Mouse (Mus musculus) E14TG2a.4 (cell line): ENCODE data around the gene Slc35e3.
"Not testable (repeated sequence)": the region's sequence is repeated elsewhere in the genome, so short reads cannot be mapped to it uniquely, and the experiment has no call there.

ENCODE experiments used
- H3K27me3 ChIP-seq: 2 replicates; pipeline ENCODE4 v1.6.1; 2014; ENCODE audit warnings: low read length, control low read depth; ENCODE audit not compliant: insufficient read depth
- H3K36me3 ChIP-seq: 2 replicates; pipeline ENCODE4 v1.6.1; 2014; ENCODE audit warnings: low read length, control low read depth; ENCODE audit not compliant: insufficient read depth
- H3K4me1 ChIP-seq: replicated peaks from 2 replicates; pipeline ENCODE4 v1.6.1; 2014; ENCODE audit warnings: low read depth, low read length, control low read depth
- H3K4me3 ChIP-seq: replicated peaks from 2 replicates; pipeline ENCODE4 v1.5.1; 2014; ENCODE audit warnings: mild to moderate bottlenecking, low read length
- H3K9me3 ChIP-seq: 2 replicates; pipeline ENCODE4 v1.6.1; 2014; ENCODE audit warnings: low read length, control low read depth
- CTCF ChIP-seq: conservative IDR thresholded peaks from 2 replicates; pipeline ENCODE4 v1.5.1; 2014; ENCODE audit warnings: low read length
- NANOG ChIP-seq: IDR thresholded peaks from 2 replicates; pipeline ENCODE4 v1.6.1; 2014; ENCODE audit warnings: borderline replicate concordance, low read length, mixed read lengths
- POU5F1 ChIP-seq: IDR thresholded peaks from 2 replicates; pipeline ENCODE4 v1.6.1; 2014; ENCODE audit warnings: low read length, borderline replicate concordance

The Slc35e3 gene

DNA sequence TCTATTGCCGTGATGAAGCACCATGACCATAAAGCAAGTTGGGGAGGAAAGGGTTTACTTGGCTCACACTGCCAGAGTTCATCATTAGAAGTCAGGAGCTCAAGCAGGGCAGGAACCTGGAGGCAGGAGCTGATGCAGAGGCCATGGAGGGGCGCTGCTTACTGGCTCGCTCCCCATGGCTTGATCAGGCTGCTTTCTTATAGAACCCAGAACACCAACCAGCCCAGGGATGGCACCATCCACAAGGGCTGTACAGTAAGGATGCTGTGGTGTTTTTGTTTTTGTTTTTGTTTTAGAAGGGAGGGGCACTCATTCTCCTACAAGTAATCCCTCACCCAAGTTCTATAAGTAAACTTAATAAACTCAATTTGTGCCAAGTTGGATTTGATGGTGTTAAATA lies 29.5 kb downstream of the Slc35e3 start:
- Histone ChIP-seq H3K27me3 (no peaks in the 10 kb centered on the region), H3K4me3 (no peak overlapping the region), H3K9me3 (no peaks in the 10 kb centered on the region), H3K4me1 (peaks cover 80% of the 10 kb centered on the region), H3K36me3 (no peaks in the 10 kb centered on the region)
- no peak for TF ChIP-seq CTCF
- no peak for TF ChIP-seq NANOG
- TF ChIP-seq POU5F1, result no peak

DNA sequence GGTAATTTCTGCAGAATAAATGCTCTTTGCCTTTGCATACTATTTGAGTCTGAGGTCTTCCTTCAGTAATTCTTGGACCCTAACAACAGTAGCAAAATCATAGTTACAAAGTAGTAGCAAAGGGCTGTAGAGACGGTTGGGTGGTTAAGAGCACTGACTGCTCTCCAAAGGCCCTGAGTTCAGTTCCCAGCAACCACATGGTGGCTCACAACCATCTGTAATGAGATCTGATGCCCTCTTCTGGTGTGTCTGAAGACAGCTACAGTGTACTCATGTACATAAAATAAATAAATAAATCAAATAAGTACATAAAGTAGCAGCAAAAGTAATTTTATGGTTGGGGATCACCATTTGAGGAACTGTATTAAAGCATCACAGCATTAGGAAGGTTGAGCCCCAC lies 30.5 kb downstream of the Slc35e3 start:
- not testable (repeated sequence) for H3K36me3 ChIP-seq, H3K27me3 ChIP-seq, H3K9me3 ChIP-seq, H3K4me3 ChIP-seq
- peaks cover 81% of the 10 kb centered on the region for H3K4me1 ChIP-seq

DNA sequence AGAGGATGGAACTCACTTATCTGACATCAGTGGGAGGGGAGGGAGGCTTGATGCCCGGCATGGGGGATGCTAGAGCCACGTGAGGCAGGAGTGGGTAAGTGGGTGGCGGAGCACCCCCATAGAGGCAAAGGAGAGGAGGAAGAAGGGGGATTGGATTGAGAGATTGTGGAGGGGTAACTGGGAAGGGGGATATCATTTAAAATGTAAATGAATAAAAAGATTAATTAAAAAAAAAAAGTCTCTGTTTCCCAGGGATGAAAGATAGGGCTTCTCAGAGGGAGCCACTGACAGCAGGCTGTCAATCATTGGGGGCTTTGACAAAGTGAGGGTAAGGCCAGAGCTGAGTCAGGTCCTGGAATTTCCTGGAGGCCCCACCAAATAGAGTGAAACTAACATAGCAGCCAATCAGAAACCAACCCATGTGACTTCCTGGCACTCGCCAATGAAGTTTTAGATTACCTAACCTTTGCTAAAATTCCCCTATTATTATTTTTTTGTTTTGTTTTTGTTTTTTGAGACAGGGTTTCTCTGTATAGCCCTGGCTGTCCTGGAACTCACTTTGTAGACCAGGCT lies 31.2 kb downstream of the Slc35e3 start:
- Histone ChIP-seq H3K27me3 (no peaks in the 10 kb centered on the region), H3K36me3 (no peaks in the 10 kb centered on the region), H3K4me3 (no peak overlapping the region), H3K4me1 (peaks cover 79% of the 10 kb centered on the region), H3K9me3 (no peaks in the 10 kb centered on the region)
- TF ChIP-seq NANOG (no peak), POU5F1 (no peak), CTCF (no peak)

DNA sequence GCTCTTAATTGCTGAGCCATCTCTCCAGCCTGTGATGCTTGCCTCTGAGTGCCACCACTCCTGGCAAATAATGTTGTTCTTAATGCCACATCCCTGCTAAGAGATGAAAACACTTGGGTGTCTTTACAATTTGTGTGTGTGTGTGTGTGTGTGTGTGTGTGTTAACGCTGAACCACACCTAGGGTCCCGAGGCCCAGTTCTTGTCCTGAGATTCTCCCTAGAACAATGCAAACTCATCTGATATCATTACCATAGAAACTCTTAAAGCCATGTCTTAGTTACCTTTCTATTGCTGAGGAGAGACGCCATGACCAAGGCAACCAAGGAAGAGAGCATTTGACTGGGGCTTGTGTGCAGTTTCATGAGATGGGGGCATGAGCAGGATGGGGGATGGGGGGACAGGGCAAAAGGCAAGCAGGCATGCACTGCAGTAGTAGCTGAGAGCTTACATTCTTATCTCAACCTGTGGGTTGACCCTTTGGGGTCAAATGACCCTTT lies 32.1 kb downstream of the Slc35e3 start:
- Histone ChIP-seq H3K36me3 (0 out of 2 replicates have a peak, but pooled peaks cover 4% of the 10 kb centered on the region), H3K4me1 (peaks cover 77% of the 10 kb centered on the region)
- TF ChIP-seq CTCF (no peak), NANOG (no peak), POU5F1 (no peak)

DNA sequence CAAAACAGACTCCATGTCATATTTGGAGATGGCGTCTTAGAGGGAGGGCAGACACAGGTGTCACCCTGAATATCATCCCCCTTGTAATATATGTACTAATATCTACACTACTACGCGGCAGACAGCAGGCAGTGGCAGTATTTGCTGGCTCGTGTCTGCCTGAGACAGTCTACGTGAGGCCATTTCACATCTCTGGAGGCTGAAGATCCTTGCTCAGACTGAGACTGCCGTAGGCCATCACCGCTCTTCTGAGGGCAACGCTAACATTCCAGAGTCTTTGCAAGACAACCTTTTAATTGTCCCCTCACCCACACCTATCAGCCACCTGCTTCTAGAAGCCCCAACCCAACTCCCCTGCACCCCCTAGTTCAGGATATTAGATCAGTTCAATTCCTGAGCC lies 32.7 kb downstream of the Slc35e3 start:
- TF ChIP-seq NANOG (no peak), CTCF (no peak), POU5F1 (no peak)
- Histone ChIP-seq H3K4me1 (peaks cover 78% of the 10 kb centered on the region), H3K9me3 (no peaks in the 10 kb centered on the region), H3K27me3 (no peaks in the 10 kb centered on the region), H3K4me3 (no peak overlapping the region), H3K36me3 (peaks cover 8% of the 10 kb centered on the region)

More for the DNA sequence above, 32.1 kb downstream of the Slc35e3 start:
- H3K9me3 ChIP-seq, result no peaks in the 10 kb centered on the region
- H3K4me3 ChIP-seq, result no peak overlapping the region
- H3K27me3 ChIP-seq, result no peaks in the 10 kb centered on the region

DNA sequence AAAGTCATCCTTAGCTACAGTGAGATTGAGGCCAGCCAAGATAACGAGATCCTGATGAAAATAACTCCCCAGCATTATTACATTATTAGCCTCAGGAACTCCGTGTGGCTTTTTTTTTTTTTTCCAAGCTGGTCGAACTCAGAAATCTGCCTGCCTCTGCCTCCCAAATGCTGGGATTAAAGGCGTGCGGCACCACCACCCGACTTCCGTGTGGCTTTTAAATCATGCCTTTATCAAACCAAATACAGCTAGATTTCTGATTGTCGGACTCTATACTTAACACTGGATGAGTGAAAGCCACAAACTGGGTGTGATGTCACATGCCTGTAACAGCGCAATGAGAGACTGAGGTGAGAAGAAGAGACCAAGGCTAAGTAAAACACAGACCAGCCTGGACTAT lies 33.3 kb downstream of the Slc35e3 start:
- no peak overlapping the region for H3K4me3 ChIP-seq
- no peaks in the 10 kb centered on the region for H3K27me3 ChIP-seq
- TF ChIP-seq POU5F1, result no peak
- TF ChIP-seq CTCF, result no peak
- TF ChIP-seq NANOG, result no peak
- peaks cover 12% of the 10 kb centered on the region for H3K36me3 ChIP-seq
- peaks cover 77% of the 10 kb centered on the region for H3K4me1 ChIP-seq
- no peaks in the 10 kb centered on the region for H3K9me3 ChIP-seq

DNA sequence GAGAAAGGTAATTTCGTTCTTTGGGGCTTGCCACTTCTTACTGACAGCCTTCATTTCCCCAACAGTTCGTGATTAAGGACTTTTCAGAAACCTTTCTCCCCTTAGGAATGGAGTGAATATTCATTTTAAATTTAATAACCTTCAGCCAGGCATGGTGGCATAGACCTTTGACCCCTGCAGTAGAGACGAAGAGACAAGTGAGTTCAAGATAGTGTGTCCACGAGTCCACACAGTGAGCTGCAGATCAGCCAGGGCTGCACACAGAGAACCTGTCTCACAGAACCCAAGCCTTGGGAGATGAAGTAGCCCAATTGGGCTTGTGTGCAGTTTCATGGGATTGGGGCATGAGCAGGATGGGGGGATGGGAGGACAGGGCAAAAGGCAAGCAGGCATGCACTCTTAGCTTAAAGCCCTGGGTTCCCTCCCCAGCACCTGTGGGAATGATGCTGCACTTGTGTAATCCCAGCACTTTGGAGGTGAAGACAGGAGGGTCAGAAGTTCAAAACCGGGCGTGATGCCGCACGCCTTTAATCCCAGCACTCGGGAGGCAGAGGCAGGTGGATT lies 33.9 kb downstream of the Slc35e3 start:
- TF ChIP-seq NANOG (no peak), CTCF (no peak), POU5F1 (no peak)
- peaks cover 77% of the 10 kb centered on the region for H3K4me1 ChIP-seq
- H3K4me3 ChIP-seq, result peak overlapping the region; percentile 98
- peaks cover 18% of the 10 kb centered on the region for H3K36me3 ChIP-seq
- no peaks in the 10 kb centered on the region for H3K27me3 ChIP-seq
- H3K9me3 ChIP-seq, result no peaks in the 10 kb centered on the region

DNA sequence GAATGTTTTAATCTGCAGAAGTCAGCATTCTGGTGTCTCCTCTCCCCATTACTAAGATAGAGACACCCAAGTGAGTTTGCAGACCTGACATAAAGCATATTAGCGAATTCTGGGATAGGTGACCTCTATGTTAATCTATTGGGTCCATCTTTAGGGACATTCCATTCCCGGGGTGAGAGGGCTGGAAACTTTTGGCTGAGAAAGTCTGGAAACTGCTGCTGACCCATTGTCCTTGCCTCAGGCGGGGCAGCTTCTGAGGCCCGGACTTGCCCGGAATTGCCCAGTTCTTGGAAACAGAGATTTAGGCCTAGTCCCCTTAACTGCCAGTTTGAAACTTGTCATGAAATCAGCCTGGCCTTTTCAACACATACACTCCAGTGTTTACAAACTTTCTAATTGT lies 34.8 kb downstream of the Slc35e3 start:
- Histone ChIP-seq H3K9me3 (no peaks in the 10 kb centered on the region), H3K4me1 (peaks cover 78% of the 10 kb centered on the region), H3K36me3 (peaks cover 26% of the 10 kb centered on the region), H3K27me3 (no peaks in the 10 kb centered on the region), H3K4me3 (peak overlapping the region; percentile 98)
- TF ChIP-seq NANOG, result no peak
- TF ChIP-seq POU5F1, result no peak
- TF ChIP-seq CTCF, result no peak

DNA sequence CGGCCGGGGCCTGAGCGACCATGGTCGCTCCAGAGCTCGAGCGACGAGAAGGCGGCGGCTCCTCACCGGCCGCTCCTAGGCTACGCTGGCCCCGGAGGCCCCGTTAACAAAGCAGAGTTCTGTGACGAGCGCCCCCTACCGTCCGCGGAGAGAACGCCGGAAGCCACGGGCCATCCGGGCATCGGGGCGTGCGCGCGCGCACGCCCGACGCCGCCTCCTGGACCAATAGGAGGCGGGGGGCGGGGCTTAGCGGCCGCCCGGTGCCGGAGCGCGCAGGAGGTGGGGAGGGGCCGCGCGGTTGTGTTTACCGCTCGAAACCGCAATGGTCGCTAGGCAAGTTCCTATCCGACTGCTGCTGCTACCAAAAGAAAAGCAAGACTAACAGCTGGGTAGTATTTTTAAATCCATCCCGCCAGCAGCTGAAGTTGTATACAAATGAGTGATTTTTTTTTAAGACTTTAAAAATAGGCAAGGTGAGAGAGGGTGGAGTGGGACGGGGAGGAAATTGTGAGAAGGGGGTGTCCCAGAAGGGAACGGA lies 35.5 kb downstream of the Slc35e3 start, which contains the start of gene Mdm2:
Mdm2 (minus strand) TSS at position 155 of the 538 bp plus-strand sequence.
- peaks cover 33% of the 10 kb centered on the region for H3K36me3 ChIP-seq
- no peaks in the 10 kb centered on the region for H3K9me3 ChIP-seq
- H3K27me3 ChIP-seq, result no peaks in the 10 kb centered on the region
- H3K4me1 ChIP-seq, result peaks cover 77% of the 10 kb centered on the region
- peak within 1 kb of the TSS; percentile 98 for H3K4me3 ChIP-seq
- TF ChIP-seq CTCF, result 0 out of 2 replicates have a peak, but pooled peaks have one; percentile 11
- TF ChIP-seq POU5F1, result no peak
